Mouse (Mus musculus): Measurements from ENCODE around the gene Rnf44. TPM values are rescaled to one million over a fixed set of nuclear protein-coding genes. Genes with fewer than 3 reads are reported as not detected.

Rnf44 gene
- 75.9 and 80.7 TPM in 2 replicates for polyA plus RNA-seq (2014; fragmentation: Nextera tagmentation; extraction: Ambion mirVana)

DNA sequence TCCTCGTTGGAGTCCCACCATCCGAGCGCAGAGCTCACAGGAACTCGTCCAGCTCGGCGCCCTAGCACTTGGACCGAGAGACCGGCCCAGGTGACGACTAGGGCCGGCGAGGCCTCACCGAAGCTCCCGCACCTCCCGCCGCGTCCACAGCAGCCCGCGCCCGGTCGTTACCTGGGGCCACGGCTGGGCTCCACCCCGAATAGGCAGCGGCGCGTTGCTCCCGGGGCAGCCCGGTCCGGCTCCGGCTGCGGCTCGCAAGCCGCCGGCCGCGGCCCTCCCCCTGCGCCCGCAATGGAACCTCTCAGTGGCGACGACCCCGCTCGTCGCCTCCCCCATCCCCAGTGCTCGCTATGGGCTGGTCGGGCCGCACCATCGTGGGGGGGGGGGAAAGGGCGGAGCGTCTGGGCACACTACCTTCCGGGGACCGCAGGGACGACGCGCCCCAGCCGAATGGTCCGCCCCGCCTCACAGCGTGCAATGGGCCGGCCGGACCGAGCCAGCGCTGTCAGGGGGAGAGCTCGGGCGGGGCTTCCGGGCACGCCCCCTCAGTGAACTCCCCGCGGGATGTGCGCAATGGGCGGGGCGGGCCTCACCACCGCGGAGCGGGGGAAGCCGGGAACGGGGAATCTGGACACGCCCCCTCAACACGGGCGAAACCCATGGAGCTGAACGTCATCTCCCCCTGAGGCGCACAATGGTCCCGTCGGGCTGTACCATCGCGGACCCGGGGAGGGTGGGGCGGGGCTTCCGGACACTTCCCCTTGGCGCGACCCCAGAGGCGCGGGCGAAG lies at the start of gene Rnf44:
TSS of gene Rnf44 (minus strand) at position 350 of the 790 bp plus-strand sequence.
- WGBS = under 1% methylated on average over 83 of the region's 92 CpGs
- Histone ChIP-seq H3K36me3 (replicated peaks; ENCODE audit: control insufficient read depth, insufficient read depth) (no peaks in the 10 kb centered on the region), H3K27me3 (ENCODE audit: control insufficient read depth, insufficient read depth, low read length) (no peaks in the 10 kb centered on the region), H3K4me2 (replicated peaks) (peak within 1 kb of the TSS; percentile 93), H3K9me3 (ENCODE audit: control insufficient read depth, low read length) (no peaks in the 10 kb centered on the region), H3K27ac (peak within 1 kb of the TSS; percentile 92), H3K9ac (peak within 1 kb of the TSS; percentile 99), H3K4me3 (replicated peaks; ENCODE audit: low read length) (peak within 1 kb of the TSS; percentile 90), H3K4me1 (replicated peaks; ENCODE audit: control insufficient read depth, insufficient read depth, low read length) (peaks cover 16% of the 10 kb centered on the region)
- ATAC-seq (ENCODE audit: low FRiP score) (peak; percentile 97), DNase-seq (ENCODE audit: low spot score) (peak; percentile 99)

DNA sequence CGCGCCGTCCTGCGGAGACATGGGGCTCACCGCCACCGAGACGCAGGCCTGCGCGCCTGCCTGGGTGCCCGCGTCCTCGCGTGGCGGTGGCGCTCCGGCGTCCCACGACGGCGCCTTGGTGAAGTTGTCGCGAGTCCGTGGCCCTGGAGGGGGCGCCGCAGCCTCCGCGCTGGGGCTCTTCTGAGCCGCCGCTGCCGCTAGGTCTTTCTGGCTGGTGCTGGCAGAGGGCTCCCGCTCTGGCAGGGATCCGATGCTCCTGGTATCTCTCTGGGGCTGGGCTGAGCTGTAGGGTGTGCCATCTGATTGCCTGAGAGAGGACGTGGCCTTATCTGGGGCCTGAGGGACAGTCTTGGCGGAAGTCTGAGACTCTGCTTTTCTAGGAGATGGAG lies 44.5 kb upstream of the Rnf44 start:
- no peak for ATAC-seq (ENCODE audit: low FRiP score)
- H3K4me2 ChIP-seq (replicated peaks) = peak overlapping the region; percentile 42
- H3K9me3 ChIP-seq (ENCODE audit: control insufficient read depth, low read length) = no peaks in the 10 kb centered on the region
- peaks cover 20% of the 10 kb centered on the region; the same call in 1 of the 2 replicates for H3K27me3 ChIP-seq (ENCODE audit: control insufficient read depth, insufficient read depth, low read length)
- no peaks in the 10 kb centered on the region; the same call in 1 of the 2 replicates for H3K4me1 ChIP-seq (replicated peaks; ENCODE audit: control insufficient read depth, insufficient read depth, low read length)
- peak overlapping the region; percentile 39; the same call in 1 of the 2 replicates for H3K9ac ChIP-seq
- peak overlapping the region; percentile 14; the same call in 1 of the 2 replicates for H3K4me3 ChIP-seq (replicated peaks; ENCODE audit: low read length)
- DNase-seq (ENCODE audit: low spot score) = no peak
- H3K27ac ChIP-seq = no peak overlapping the region
- WGBS = 9% methylated on average over 20 of the region's 34 CpGs
- peaks cover 71% of the 10 kb centered on the region for H3K36me3 ChIP-seq (replicated peaks; ENCODE audit: control insufficient read depth, insufficient read depth)

DNA sequence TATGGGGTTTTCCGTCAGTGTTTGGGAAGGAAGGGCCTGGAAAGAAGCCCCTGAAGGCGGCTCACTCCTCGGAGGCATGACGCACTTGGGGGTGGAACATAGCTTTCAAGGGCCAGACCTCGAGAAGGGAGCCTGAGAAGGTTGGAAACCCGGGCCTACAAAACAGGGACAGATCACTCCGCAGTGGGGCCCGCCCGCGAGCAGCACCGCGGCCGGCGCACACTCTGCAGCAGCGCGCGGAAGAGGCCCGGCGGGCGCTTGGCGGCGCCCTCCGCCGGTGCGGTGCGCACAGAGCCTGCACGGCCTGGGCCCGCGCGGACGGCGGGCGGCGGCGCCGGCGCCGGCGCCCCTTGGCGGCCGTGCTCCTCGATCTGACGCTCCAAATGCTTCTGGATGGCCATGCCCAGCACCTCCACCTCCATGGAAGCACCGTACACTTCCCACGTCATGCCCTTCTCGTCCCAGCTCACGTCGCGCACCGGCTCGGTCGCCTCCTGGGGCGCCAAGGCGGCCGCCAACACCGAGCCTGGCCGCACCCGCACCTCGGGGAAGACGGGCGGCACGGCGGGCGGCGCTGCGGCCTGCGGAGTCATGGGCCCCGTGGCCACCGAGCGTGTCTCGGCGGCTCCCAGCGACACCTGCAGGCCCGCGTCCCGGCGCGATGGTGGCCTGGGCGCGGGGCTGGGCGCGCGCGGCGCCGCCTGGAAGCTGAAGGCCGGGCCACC lies 43.9 kb upstream of the Rnf44 start:
- Histone ChIP-seq H3K36me3 (replicated peaks; ENCODE audit: control insufficient read depth, insufficient read depth) (peaks cover 69% of the 10 kb centered on the region), H3K27me3 (ENCODE audit: control insufficient read depth, insufficient read depth, low read length) (peaks cover 20% of the 10 kb centered on the region; the same call in 1 of the 2 replicates), H3K9me3 (ENCODE audit: control insufficient read depth, low read length) (no peaks in the 10 kb centered on the region), H3K4me1 (replicated peaks; ENCODE audit: control insufficient read depth, insufficient read depth, low read length) (no peaks in the 10 kb centered on the region; the same call in 1 of the 2 replicates), H3K4me3 (replicated peaks; ENCODE audit: low read length) (peak overlapping the region; percentile 14), H3K4me2 (replicated peaks) (peak overlapping the region; percentile 42), H3K9ac (peak overlapping the region; percentile 39), H3K27ac (no peak overlapping the region)
- DNase-seq (ENCODE audit: low spot score) (peak; percentile 46), ATAC-seq (ENCODE audit: low FRiP score) (0 out of 2 replicates have a peak, but pooled peaks have one; percentile 46)
- 3% methylated on average over 73 of the region's 87 CpGs for WGBS

DNA sequence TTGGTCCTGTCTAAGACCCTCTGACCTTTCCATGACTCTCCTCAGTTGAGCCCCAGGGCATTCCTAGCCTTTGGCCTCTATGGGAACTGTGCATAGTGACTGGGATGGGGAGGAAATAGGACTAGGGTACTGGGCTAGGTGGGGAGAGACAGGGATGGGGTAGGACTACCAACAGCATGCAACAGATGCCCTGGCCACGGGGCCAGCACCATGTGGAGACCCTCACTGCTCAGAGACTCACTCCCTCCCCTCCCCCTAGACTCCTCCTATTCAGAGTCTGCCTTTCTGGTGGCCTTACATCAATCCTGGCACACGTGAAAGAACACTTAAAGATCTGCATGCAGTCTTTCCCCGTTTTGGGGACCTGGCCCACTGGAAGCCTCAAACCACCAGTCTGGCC lies 43.2 kb upstream of the Rnf44 start:
- Histone ChIP-seq H3K4me3 (replicated peaks; ENCODE audit: low read length) (no peak overlapping the region), H3K27ac (no peak overlapping the region), H3K9me3 (ENCODE audit: control insufficient read depth, low read length) (no peaks in the 10 kb centered on the region), H3K4me1 (replicated peaks; ENCODE audit: control insufficient read depth, insufficient read depth, low read length) (no peaks in the 10 kb centered on the region; the same call in 1 of the 2 replicates), H3K36me3 (replicated peaks; ENCODE audit: control insufficient read depth, insufficient read depth) (peaks cover 68% of the 10 kb centered on the region), H3K4me2 (replicated peaks) (no peak overlapping the region), H3K9ac (no peak overlapping the region), H3K27me3 (ENCODE audit: control insufficient read depth, insufficient read depth, low read length) (peaks cover 20% of the 10 kb centered on the region; the same call in 1 of the 2 replicates)
- ATAC-seq (ENCODE audit: low FRiP score) = no peak
- no peak for DNase-seq (ENCODE audit: low spot score)
- 23% methylated on average over 3 of the region's 3 CpGs for WGBS

DNA sequence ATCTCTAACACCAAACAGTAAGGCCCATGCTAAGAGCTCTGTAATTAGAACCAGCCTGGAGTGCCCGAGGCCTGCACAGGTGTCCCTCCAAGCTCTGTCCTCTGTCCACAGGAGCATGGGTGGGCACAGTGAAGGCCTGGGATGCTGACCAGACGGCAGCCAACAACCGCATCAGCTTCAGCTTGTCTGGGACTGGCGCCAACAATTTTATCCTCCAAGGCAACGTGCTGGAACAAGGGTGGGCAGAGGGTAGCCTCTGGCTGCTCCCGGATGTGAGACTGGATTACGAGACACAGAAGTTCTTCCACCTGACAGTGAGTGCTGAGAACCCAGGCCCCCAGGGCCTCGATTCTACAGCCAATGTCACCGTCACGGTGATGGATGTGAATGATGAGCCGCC lies 32.4 kb upstream of the Rnf44 start:
- Histone ChIP-seq H3K9me3 (ENCODE audit: control insufficient read depth, low read length) (no peaks in the 10 kb centered on the region), H3K36me3 (replicated peaks; ENCODE audit: control insufficient read depth, insufficient read depth) (no peaks in the 10 kb centered on the region), H3K9ac (no peak overlapping the region), H3K4me3 (replicated peaks; ENCODE audit: low read length) (no peak overlapping the region), H3K27me3 (ENCODE audit: control insufficient read depth, insufficient read depth, low read length) (no peaks in the 10 kb centered on the region), H3K4me2 (replicated peaks) (no peak overlapping the region), H3K27ac (no peak overlapping the region), H3K4me1 (replicated peaks; ENCODE audit: control insufficient read depth, insufficient read depth, low read length) (no peaks in the 10 kb centered on the region)
- 54% methylated on average over 11 of the region's 11 CpGs for WGBS
- no peak for DNase-seq (ENCODE audit: low spot score)
- no peak for ATAC-seq (ENCODE audit: low FRiP score)

DNA sequence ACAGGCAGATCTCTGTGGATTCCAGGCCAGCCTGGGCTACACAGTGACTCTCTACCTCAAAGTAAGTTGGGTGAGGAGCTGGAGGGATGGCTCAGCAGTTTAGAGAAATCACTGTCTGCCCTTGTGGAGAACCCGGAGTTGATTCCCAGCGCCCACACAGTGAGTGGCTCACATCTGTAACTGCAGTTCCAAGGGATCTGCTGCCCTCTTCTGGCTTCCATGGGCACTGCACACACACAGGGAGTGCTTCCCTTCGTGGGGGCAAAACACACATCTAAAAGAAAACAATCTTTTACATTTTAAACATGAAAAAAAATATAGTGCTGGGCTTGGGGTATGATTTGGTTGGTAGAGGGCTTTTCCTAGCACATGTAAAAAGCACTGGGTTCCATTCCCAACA lies 29.4 kb upstream of the Rnf44 start:
- ATAC-seq (ENCODE audit: low FRiP score) = no peak

DNA sequence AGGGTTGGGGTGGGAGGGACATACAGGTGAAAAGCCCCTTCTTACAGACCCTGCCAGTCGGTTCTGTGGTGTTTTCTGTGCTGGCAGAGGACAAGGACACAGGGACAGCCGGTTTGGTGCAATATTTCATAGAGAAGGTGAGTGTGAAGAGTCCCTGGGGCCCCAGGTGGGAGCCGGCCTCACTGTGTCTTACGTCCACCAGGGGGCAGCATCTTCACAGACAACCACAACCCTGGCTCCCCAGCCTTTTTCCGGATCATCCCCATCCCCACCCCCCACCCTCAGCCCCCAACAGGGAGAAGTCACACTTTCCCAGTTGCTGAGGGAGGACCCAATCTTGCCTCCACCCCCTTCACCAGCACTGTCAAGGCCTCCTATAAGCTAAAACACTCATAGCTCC lies 23.2 kb upstream of the Rnf44 start:
- H3K36me3 ChIP-seq (replicated peaks; ENCODE audit: control insufficient read depth, insufficient read depth) = no peaks in the 10 kb centered on the region
- H3K9ac ChIP-seq = no peak overlapping the region
- ATAC-seq (ENCODE audit: low FRiP score) = 0 out of 2 replicates have a peak, but pooled peaks have one; percentile 17
- DNase-seq (ENCODE audit: low spot score) = peak; percentile 59
- no peak overlapping the region for H3K27ac ChIP-seq
- H3K4me3 ChIP-seq (replicated peaks; ENCODE audit: low read length) = no peak overlapping the region
- 0% methylated on average over 5 of the region's 5 CpGs for WGBS
- H3K4me1 ChIP-seq (replicated peaks; ENCODE audit: control insufficient read depth, insufficient read depth, low read length) = no peaks in the 10 kb centered on the region
- no peak overlapping the region for H3K4me2 ChIP-seq (replicated peaks)
- H3K9me3 ChIP-seq (ENCODE audit: control insufficient read depth, low read length) = no peaks in the 10 kb centered on the region
- H3K27me3 ChIP-seq (ENCODE audit: control insufficient read depth, insufficient read depth, low read length) = no peaks in the 10 kb centered on the region; the same call in 1 of the 2 replicates

More for the DNA sequence above, 29.4 kb upstream of the Rnf44 start:
- no peak overlapping the region for H3K9ac ChIP-seq
- no peaks in the 10 kb centered on the region for H3K27me3 ChIP-seq (ENCODE audit: control insufficient read depth, insufficient read depth, low read length)
- H3K4me3 ChIP-seq (replicated peaks; ENCODE audit: low read length) = no peak overlapping the region
- no peak overlapping the region for H3K4me2 ChIP-seq (replicated peaks)
- no peaks in the 10 kb centered on the region for H3K4me1 ChIP-seq (replicated peaks; ENCODE audit: control insufficient read depth, insufficient read depth, low read length)
- H3K36me3 ChIP-seq (replicated peaks; ENCODE audit: control insufficient read depth, insufficient read depth) = no peaks in the 10 kb centered on the region
- no peak overlapping the region for H3K27ac ChIP-seq
- no peak for DNase-seq (ENCODE audit: low spot score)
- no peaks in the 10 kb centered on the region for H3K9me3 ChIP-seq (ENCODE audit: control insufficient read depth, low read length)
- 95% methylated on average over 3 of the region's 3 CpGs for WGBS

DNA sequence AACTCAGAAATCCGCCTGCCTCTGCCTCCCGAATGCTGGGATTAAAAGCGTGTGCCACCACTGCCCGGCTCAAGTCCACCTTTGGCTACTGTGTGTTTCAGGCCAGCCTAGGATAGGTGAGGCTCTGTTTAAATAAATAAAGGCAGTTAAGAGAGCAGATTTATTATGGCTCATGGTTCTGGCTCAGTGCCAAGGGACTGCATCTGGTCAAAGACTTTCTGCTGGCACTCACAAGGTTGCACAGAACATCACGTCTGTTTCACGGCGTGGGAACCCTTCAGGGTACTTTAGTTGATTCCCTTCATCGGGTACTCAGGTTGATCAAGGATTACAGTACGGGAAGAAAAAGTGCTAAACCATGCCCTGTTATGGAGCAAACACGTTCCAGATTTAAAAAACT lies 21.3 kb upstream of the Rnf44 start:
- Histone ChIP-seq H3K27me3 (ENCODE audit: control insufficient read depth, insufficient read depth, low read length) (no peaks in the 10 kb centered on the region; the same call in 1 of the 2 replicates), H3K4me3 (replicated peaks; ENCODE audit: low read length) (no peak overlapping the region), H3K9me3 (ENCODE audit: control insufficient read depth, low read length) (no peaks in the 10 kb centered on the region), H3K4me1 (replicated peaks; ENCODE audit: control insufficient read depth, insufficient read depth, low read length) (no peaks in the 10 kb centered on the region), H3K36me3 (replicated peaks; ENCODE audit: control insufficient read depth, insufficient read depth) (no peaks in the 10 kb centered on the region), H3K4me2 (replicated peaks) (no peak overlapping the region), H3K9ac (no peak overlapping the region), H3K27ac (no peak overlapping the region)
- DNase-seq (ENCODE audit: low spot score) (no peak), ATAC-seq (ENCODE audit: low FRiP score) (no peak)
- WGBS = 75% methylated on average over 10 of the region's 10 CpGs

DNA sequence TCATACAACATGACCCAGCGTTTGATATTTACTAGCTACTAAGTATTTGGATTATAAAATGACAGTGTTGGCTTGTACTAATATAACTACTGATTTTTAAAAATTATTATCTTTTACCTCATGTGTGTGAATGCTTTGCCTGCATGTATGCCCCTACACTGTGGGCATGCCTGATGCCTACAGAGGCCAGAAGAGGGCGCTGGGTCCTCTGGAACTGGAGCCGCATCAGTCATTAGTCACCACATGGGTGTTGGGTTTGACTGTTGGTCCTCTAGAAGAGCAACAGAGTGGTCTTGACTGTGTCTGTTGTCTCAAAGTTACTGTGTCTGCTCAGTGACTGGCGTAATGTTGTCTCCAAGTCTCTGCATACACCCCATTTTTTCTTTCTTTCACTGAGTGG lies 20.7 kb upstream of the Rnf44 start:
- H3K4me2 ChIP-seq (replicated peaks) = no peak overlapping the region
- DNase-seq (ENCODE audit: low spot score) (no peak), ATAC-seq (ENCODE audit: low FRiP score) (no peak)
- no peaks in the 10 kb centered on the region for H3K4me1 ChIP-seq (replicated peaks; ENCODE audit: control insufficient read depth, insufficient read depth, low read length)
- H3K9ac ChIP-seq = no peak overlapping the region
- H3K27me3 ChIP-seq (ENCODE audit: control insufficient read depth, insufficient read depth, low read length) = no peaks in the 10 kb centered on the region; the same call in 1 of the 2 replicates
- no peak overlapping the region for H3K27ac ChIP-seq
- no peak overlapping the region for H3K4me3 ChIP-seq (replicated peaks; ENCODE audit: low read length)
- 50% methylated on average over 4 of the region's 4 CpGs for WGBS
- H3K36me3 ChIP-seq (replicated peaks; ENCODE audit: control insufficient read depth, insufficient read depth) = no peaks in the 10 kb centered on the region
- H3K9me3 ChIP-seq (ENCODE audit: control insufficient read depth, low read length) = no peaks in the 10 kb centered on the region

Data from hindbrain, embryonic 14.5 days (tissue).